Mouse (Mus musculus): Measurements from ENCODE around the gene Tlcd1. TPM values are rescaled to one million over a fixed set of nuclear protein-coding genes. Genes with fewer than 3 reads are reported as not detected.
"Not testable (repeated sequence)": the region's sequence is repeated elsewhere in the genome, so short reads cannot be mapped to it uniquely, and the experiment has no call there.

The Tlcd1 gene
- 10 to 100 TPM; 40.4 to 61.5 TPM for total RNA-seq (2021)
- 319 and 423 TPM in 2 replicates for polyA plus RNA-seq (2012; rRNA removed)
- long read RNA-seq, transcript Tlcd1-204 (4 exons, 1,412 nt), result major isoform, 27 of 35 reads
- long read RNA-seq, partial matches to known transcripts, result 2 of 35 reads
- long read RNA-seq, other reads (novel, unspliced or antisense), result 2 of 35 reads

- peak; percentile 97 for DNase-seq
Measured at GRCm38 (mm10) chr11:78176402-78176862, at the start of gene Tlcd1, which contains the start of gene Nek8. Gene Tlcd1, plus strand, starts transcription at chr11:78176711. Gene Nek8, minus strand, starts transcription at chr11:78176675.

GRCm38 (mm10) chr11:78126739-78127138 lies 49.8 kb upstream of the Tlcd1 start:
- DNase-seq, result no peak

GRCm38 (mm10) chr11:78129458-78129857 lies 47.1 kb upstream of the Tlcd1 start:
- DNase-seq, result no peak

GRCm38 (mm10) chr11:78133915-78134314 lies 42.6 kb upstream of the Tlcd1 start:
- no peak for DNase-seq

GRCm38 (mm10) chr11:78134344-78134743 lies 42.2 kb upstream of the Tlcd1 start:
- no peak for DNase-seq

- not testable (repeated sequence) for DNase-seq
Measured at GRCm38 (mm10) chr11:78135314-78135713, 41.2 kb upstream of the Tlcd1 start.

GRCm38 (mm10) chr11:78136132-78136531 lies 40.4 kb upstream of the Tlcd1 start:
- DNase-seq, result no peak

GRCm38 (mm10) chr11:78137584-78137983 lies 38.9 kb upstream of the Tlcd1 start:
- DNase-seq, result peak; percentile 68

GRCm38 (mm10) chr11:78138023-78138422 lies 38.5 kb upstream of the Tlcd1 start:
- DNase-seq, result no peak

- DNase-seq, result no peak
Measured at GRCm38 (mm10) chr11:78140665-78141064, 35.8 kb upstream of the Tlcd1 start.

- no peak for DNase-seq
Measured at GRCm38 (mm10) chr11:78143520-78143919, 33.0 kb upstream of the Tlcd1 start.

- no peak for DNase-seq
Measured at GRCm38 (mm10) chr11:78146168-78146567, 30.3 kb upstream of the Tlcd1 start.

GRCm38 (mm10) chr11:78146707-78147543 lies 29.6 kb upstream of the Tlcd1 start:
- DNase-seq, result no peak

GRCm38 (mm10) chr11:78151161-78151560 lies 25.4 kb upstream of the Tlcd1 start:
- no peak for DNase-seq

- DNase-seq, result peak; percentile 87
Measured at GRCm38 (mm10) chr11:78152299-78153231, 23.9 kb upstream of the Tlcd1 start.

- no peak for DNase-seq
Measured at GRCm38 (mm10) chr11:78153778-78154177, 22.7 kb upstream of the Tlcd1 start.

- DNase-seq, result no peak
Measured at GRCm38 (mm10) chr11:78155674-78156073, 20.8 kb upstream of the Tlcd1 start.

GRCm38 (mm10) chr11:78156156-78156699 lies 20.3 kb upstream of the Tlcd1 start:
- no peak for DNase-seq

GRCm38 (mm10) chr11:78159096-78159495 lies 17.4 kb upstream of the Tlcd1 start:
- peak; percentile 85 for DNase-seq

GRCm38 (mm10) chr11:78159557-78159956 lies 17.0 kb upstream of the Tlcd1 start:
- no peak for DNase-seq

- no peak for DNase-seq
Measured at GRCm38 (mm10) chr11:78160171-78160570, 16.3 kb upstream of the Tlcd1 start.

GRCm38 (mm10) chr11:78160675-78161074 lies 15.8 kb upstream of the Tlcd1 start:
- DNase-seq, result no peak
